ENCODE assay signal across 16 mouse cellular contexts in genomic region chr10:41040530-41041085, GRCm38 (mm10). TPM values are rescaled to one million over a fixed set of nuclear protein-coding genes. Genes with fewer than 3 reads are reported as not detected.
A peak's percentile ranks its signal among the peaks of the same experiment; 100 is the strongest.
DNase-seq lines count a peak whose midpoint lies in the region; ATAC-seq and TF ChIP-seq lines count a peak whose summit lies in the region.
"Had no signal": no experiment of that assay in that cellular context is flagged by ENCODE, and none has a peak within 500 bp of the region (broad histone marks: within the 10 kb centered on the region; RNA-seq: fewer than 3 reads in every experiment).

No protein-coding gene starts in this region.

- TF ChIP-seq CTCF in kidney, adult 2 months (conservative IDR thresholded peaks at IDR 0.05; ENCODE audit: insufficient read depth, insufficient read length, low read depth, low read length), result no peak

- H3K4me1 ChIP-seq in kidney, embryonic 15.5 days, result no peaks in the 10 kb centered on the region
- no peaks in the 10 kb centered on the region for H3K4me1 ChIP-seq in kidney, adult 2 months (ENCODE audit: control insufficient read depth, insufficient read depth, low read length)
- H3K4me1 ChIP-seq in embryonic facial prominence, embryonic 11.5 days (ENCODE audit: control insufficient read depth, insufficient read depth, low read length), result no peaks in the 10 kb centered on the region
- no peaks in the 10 kb centered on the region for H3K4me1 ChIP-seq in intestine, embryonic 16.5 days (ENCODE audit: control insufficient read depth, insufficient read depth, low read length)
- peaks cover 14% of the 10 kb centered on the region; the same call in 1 of the 2 replicates for H3K4me1 ChIP-seq in midbrain, embryonic 16.5 days (ENCODE audit: control insufficient read depth, insufficient read depth, low read length)

- TF ChIP-seq POLR2A in kidney, adult 2 months (IDR thresholded peaks at IDR 0.05; ENCODE audit: low read depth, low read length), result no peak

- H3K27me3 ChIP-seq in kidney, embryonic 15.5 days, result no peaks in the 10 kb centered on the region
- no peaks in the 10 kb centered on the region for H3K27me3 ChIP-seq in kidney, adult 2 months (replicated peaks; ENCODE audit: control insufficient read depth, insufficient read depth, low read length)
- no peaks in the 10 kb centered on the region for H3K27me3 ChIP-seq in embryonic facial prominence, embryonic 11.5 days (ENCODE audit: control insufficient read depth, insufficient read depth, low read length)
- no peaks in the 10 kb centered on the region for H3K27me3 ChIP-seq in intestine, embryonic 16.5 days (replicated peaks; ENCODE audit: control insufficient read depth, insufficient read depth, low read length)
- H3K27me3 ChIP-seq in midbrain, embryonic 16.5 days (ENCODE audit: control insufficient read depth, insufficient read depth, low read depth, low read length), result no peaks in the 10 kb centered on the region

- H3K36me3 ChIP-seq in kidney, embryonic 15.5 days, result no peaks in the 10 kb centered on the region
- H3K36me3 ChIP-seq in kidney, adult 2 months (ENCODE audit: control insufficient read depth, insufficient read depth, low read length), result no peaks in the 10 kb centered on the region
- no peaks in the 10 kb centered on the region for H3K36me3 ChIP-seq in embryonic facial prominence, embryonic 11.5 days (replicated peaks; ENCODE audit: control insufficient read depth, insufficient read depth, low read depth, low read length)
- no peaks in the 10 kb centered on the region for H3K36me3 ChIP-seq in intestine, embryonic 16.5 days (ENCODE audit: control insufficient read depth, insufficient read depth, low read length)
- no peaks in the 10 kb centered on the region for H3K36me3 ChIP-seq in midbrain, embryonic 16.5 days (ENCODE audit: control insufficient read depth, insufficient read depth, low read length)

- H3K4me2 ChIP-seq in kidney, embryonic 15.5 days, result no peak overlapping the region
- H3K4me2 ChIP-seq in embryonic facial prominence, embryonic 11.5 days (ENCODE audit: low read depth, low read length), result no peak overlapping the region
- H3K4me2 ChIP-seq in intestine, embryonic 16.5 days (ENCODE audit: low read depth, low read length), result no peak overlapping the region
- H3K4me2 ChIP-seq in midbrain, embryonic 16.5 days (ENCODE audit: low read length), result no peak overlapping the region
- H3K4me2 ChIP-seq: hindbrain, embryonic 14.5 days had no signal

- H3K27ac ChIP-seq in kidney, embryonic 15.5 days, result no peak overlapping the region
- H3K27ac ChIP-seq in kidney, adult 2 months (ENCODE audit: insufficient read depth, low read depth, low read length), result no peak overlapping the region
- H3K27ac ChIP-seq in embryonic facial prominence, embryonic 11.5 days (replicated peaks; ENCODE audit: low read depth, low read length), result no peak overlapping the region
- no peak overlapping the region for H3K27ac ChIP-seq in intestine, embryonic 16.5 days (ENCODE audit: low read length)
- no peak overlapping the region for H3K27ac ChIP-seq in midbrain, embryonic 16.5 days (ENCODE audit: low read length)
- H3K27ac ChIP-seq: hindbrain, embryonic 14.5 days; macrophage had no signal

- DNase-seq in kidney, adult 2 months, result no peak
- no peak for DNase-seq in embryonic facial prominence, embryonic 11.5 days (ENCODE audit: low spot score)
- no peak for DNase-seq in cerebellum, adult 9-10 months
- no peak for DNase-seq in gastrocnemius, postnatal 10 days
- DNase-seq: cerebellum, postnatal 25 days; gastrocnemius, postnatal 36 days; right cerebral cortex, adult 18-20 months; thymus, postnatal 4 days had no signal

- H3K9me3 ChIP-seq in kidney, embryonic 15.5 days (replicated peaks), result no peaks in the 10 kb centered on the region
- no peaks in the 10 kb centered on the region for H3K9me3 ChIP-seq in embryonic facial prominence, embryonic 11.5 days (replicated peaks; ENCODE audit: control insufficient read depth, low read length)
- H3K9me3 ChIP-seq in intestine, embryonic 16.5 days (ENCODE audit: control insufficient read depth, low read length), result no peaks in the 10 kb centered on the region
- no peaks in the 10 kb centered on the region for H3K9me3 ChIP-seq in midbrain, embryonic 16.5 days (replicated peaks; ENCODE audit: control insufficient read depth, low read length, poor library complexity, severe bottlenecking)

- H3K4me3 ChIP-seq in kidney, embryonic 15.5 days (replicated peaks), result no peak overlapping the region
- H3K4me3 ChIP-seq in kidney, adult 2 months (ENCODE audit: insufficient read depth, low read depth, low read length), result no peak overlapping the region
- H3K4me3 ChIP-seq in embryonic facial prominence, embryonic 11.5 days (ENCODE audit: low read depth, low read length), result no peak overlapping the region
- H3K4me3 ChIP-seq in intestine, embryonic 16.5 days (ENCODE audit: low read length), result no peak overlapping the region
- no peak overlapping the region for H3K4me3 ChIP-seq in midbrain, embryonic 16.5 days (ENCODE audit: low read depth, low read length)
- H3K4me3 ChIP-seq: erythroblast, embryonic 14.5 days had no signal

- no peak overlapping the region for H3K9ac ChIP-seq in kidney, embryonic 15.5 days
- H3K9ac ChIP-seq in embryonic facial prominence, embryonic 11.5 days (replicated peaks; ENCODE audit: low read length), result no peak overlapping the region
- H3K9ac ChIP-seq in intestine, embryonic 16.5 days (ENCODE audit: low read depth, low read length), result no peak overlapping the region
- no peak overlapping the region for H3K9ac ChIP-seq in midbrain, embryonic 16.5 days (ENCODE audit: low read depth, low read length)
- H3K9ac ChIP-seq: hindbrain, embryonic 14.5 days had no signal

- peak; percentile 64; the same call in 1 of the 2 replicates for ATAC-seq in kidney, embryonic 15.5 days (replicated peaks; ENCODE audit: low FRiP score)
- ATAC-seq in embryonic facial prominence, embryonic 11.5 days (replicated peaks; ENCODE audit: insufficient number of reproducible peaks, low FRiP score, low TSS enrichment, low read depth), result peak; percentile 48; the same call in 1 of the 2 replicates
- peak; percentile 62 for ATAC-seq in intestine, embryonic 16.5 days
- ATAC-seq in midbrain, embryonic 16.5 days, result 0 out of 2 replicates have a peak, but pooled peaks have one; percentile 16
- ATAC-seq: activated CD4-positive, CD25-positive, alpha-beta regulatory T cell, adult 4 months had no signal

RNA-seq across cellular contexts. Expression of gene Gpr6, which starts 31.5 kb away (rescaled TPM):
- 0.12 TPM in 1 of 2 replicates, not detected in the other for polyA plus RNA-seq in kidney, embryonic 15.5 days (2015; fragmentation: Nextera tagmentation; extraction: Ambion mirVana)
- polyA plus RNA-seq in kidney, adult 2 months (2012; rRNA removed), result not detected in 2 replicates
- not detected in 2 replicates for polyA plus RNA-seq in embryonic facial prominence, embryonic 11.5 days (2014; fragmentation: Nextera tagmentation; extraction: Ambion mirVana)
- not detected in 2 replicates for polyA plus RNA-seq in intestine, embryonic 16.5 days (2015; fragmentation: Nextera tagmentation; extraction: Ambion mirVana)
- polyA plus RNA-seq in midbrain, embryonic 16.5 days (2015; fragmentation: Nextera tagmentation; extraction: Ambion mirVana), result 3.3 and 4.4 TPM in 2 replicates
- total RNA-seq in gastrocnemius, postnatal 10 days (2021), result not detected
- total RNA-seq: gastrocnemius, postnatal 36 days had no signal
- polyA plus RNA-seq: activated CD4-positive, CD25-positive, alpha-beta regulatory T cell, adult 4 months; erythroblast, embryonic 14.5 days; macrophage; neural tube, embryonic 11.5 days had no signal
